Mouse (Mus musculus): ENCODE data around the gene Smim17.

The Smim17 gene

DNA sequence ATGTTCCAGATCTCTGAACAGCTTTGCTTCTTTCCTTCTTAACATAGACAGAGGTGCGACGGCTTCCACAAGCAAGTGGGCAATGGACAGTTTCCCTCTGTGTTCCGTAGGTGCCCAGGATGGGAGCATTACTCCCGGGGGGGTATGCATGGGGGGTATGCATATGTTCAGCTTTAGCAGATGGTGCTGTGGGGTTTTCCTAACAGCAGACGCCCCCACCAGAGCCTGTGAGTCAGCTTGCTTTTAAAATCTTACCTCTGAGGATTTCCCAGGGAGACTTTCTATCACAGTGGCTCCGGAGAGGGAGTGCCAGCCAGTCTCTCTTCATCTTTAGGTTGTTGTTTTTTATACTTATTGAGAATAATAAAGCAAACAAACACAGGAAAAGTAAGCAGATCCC lies 21.4 kb downstream of the Smim17 start:
- DNase-seq = no peak

DNA sequence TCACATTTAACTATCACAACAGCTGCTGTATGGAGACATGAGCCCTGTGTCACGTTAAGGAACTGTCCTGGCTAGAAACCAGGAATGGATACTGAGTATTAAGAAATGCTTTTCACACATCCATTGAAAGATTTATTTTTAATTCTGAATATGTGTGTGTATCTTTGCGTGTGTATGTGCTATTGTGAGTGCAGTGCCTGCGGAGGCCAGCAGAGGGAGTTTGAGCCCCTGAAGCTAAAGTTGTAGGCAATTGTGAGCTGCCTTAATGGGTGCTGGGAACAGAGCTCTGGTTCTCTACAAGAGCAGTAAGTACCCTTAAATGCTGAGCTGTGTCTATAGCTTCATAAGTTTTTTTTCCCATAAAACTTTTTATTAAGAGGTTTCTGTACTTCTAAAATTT lies 30.9 kb downstream of the Smim17 start:
- DNase-seq = no peak

DNA sequence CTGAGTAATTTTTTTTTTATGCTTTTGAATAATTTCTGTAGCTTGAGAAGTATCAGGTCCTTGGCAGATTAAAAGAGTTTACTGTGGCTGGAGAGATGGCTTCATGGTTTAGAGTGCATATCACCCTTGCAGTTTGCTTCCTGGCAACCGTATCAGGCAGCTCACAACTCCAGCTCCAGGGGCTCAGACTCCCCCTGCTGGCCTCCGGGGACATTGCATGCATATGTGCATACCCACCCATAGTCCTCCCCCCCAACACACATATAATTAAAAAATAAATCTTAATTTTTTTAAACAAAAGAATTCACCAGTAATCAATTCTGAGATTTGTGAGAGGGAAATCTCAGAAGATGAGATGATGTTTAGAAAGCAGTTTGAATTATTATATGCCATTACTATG lies 31.8 kb downstream of the Smim17 start:
- DNase-seq = peak; percentile 82

DNA sequence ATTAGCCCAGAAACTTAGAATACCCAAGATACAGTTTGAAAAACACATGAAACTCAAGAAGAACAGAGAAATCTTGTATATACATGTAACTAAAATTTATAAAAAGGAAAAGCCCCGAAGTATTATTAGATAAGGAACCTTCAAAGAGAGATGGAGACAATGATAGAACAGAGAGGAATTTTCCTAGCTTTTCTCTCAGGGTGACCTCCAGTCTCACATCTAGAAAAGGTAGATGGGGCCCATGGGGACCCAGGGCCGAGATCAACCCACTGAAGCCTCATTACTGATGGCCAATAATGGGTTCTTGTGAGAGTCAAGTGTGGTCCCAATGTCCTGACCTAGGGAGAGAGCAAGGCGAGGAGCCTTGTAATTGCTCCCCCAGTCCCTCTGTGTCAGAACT lies 39.9 kb downstream of the Smim17 start, which contains the start of gene Olfr1344:
Olfr1344 (plus strand) TSS at position 301 of the 400 bp plus-strand sequence.
- DNase-seq = peak; percentile 44

DNA sequence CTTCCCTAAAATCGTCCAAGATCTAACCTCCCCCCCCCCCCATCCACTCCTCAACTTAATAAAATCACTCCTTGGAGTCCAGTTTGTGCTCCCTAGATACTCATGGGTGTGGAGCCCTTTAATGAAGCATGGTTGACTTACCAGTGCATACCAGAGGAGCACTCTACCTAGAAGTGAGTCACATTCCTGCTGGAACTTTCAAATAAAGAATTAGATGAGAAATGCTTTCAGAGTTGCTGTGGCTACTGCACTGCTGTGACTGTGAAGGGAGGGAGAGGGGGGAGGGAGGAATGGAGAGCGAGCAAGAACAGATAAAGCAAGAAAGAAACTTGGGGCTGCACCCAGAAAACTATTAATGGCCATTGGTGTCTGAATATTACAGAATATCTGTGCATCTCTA lies 42.7 kb downstream of the Smim17 start:
- peak; percentile 29 for DNase-seq

DNA sequence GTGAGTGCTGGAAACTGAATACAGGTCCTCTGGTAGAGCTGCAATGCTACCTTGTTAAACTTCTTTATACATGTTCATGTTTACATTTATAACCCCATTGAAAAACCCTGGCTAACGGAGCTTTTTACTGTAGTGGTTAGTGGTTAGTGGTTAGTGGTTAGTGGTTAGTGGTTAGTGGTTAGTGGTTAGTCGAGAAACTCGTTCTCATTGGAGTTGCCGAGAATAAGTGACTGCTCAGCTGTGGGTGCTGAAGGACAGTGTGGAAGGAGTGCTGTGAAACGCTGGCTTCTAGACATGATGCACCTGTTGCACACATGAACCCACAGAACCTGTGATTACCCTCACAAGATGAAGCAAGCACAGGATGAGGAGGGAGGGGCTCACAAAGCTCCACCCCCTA lies 49.3 kb downstream of the Smim17 start:
- DNase-seq = peak; percentile 55

DNA sequence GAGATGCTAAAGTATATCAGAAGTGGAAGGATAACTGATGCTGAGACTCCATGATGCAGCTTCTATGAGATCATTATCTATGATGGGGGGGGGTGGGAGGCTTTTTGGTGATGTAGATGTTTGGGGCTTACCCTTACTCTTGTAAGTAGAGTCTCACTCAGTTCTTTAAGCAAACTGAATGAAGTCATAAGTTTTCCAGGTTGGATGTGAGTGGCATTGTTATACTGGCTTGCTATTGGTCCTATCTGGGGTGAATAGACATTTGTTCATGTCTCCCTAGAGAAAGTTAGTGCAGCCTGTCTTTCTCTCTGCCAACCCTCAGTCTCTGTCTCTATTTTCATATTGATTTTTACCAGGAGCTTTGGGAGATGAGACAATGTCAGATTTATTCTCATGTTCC lies 57.4 kb downstream of the Smim17 start, which contains the start of gene Olfr1336:
Olfr1336 (plus strand) TSS at position 301 of the 400 bp plus-strand sequence.
- DNase-seq = no peak

DNA sequence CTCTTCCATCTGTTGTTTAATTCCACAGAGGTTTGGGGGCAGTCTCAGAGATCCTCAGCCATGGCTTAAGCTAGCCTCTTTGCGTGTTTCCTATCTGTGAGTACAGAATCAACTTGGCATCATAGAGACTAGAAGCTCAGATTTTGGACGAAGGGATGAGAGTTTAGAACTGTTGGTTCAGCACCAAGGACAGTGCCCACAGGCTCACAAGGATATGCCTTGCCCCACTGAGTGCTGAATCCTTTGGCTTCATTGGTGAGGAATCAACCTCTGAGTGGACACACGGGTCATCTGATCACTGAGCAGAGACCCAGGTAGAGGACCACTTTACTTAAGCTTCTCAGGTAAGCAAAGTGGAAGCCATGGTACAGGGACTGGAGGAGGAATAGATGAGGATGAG lies 57.9 kb downstream of the Smim17 start:
- peak; percentile 44 for DNase-seq

DNA sequence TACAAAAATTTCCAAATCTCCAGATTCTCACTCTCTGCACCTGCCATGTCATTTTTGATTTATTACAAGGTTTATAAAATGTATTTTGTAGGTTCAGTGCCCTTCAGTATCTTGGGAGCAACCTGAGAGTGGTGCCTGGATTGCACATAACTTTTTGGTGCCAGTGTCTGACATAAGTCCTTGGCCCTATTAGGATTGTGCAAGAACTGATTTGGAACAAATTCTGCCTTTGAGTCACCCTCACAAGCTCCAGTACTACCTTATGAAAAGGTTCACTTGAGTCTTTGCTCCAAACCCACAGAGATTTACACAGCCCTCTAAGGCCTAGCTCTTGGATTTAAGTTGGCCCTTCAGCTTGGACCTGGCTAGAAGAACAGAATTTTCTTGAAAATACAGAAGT lies 68.4 kb downstream of the Smim17 start, which contains the start of gene Olfr1346:
Olfr1346 (plus strand) TSS at position 151 of the 400 bp plus-strand sequence.
- no peak for DNase-seq

DNA sequence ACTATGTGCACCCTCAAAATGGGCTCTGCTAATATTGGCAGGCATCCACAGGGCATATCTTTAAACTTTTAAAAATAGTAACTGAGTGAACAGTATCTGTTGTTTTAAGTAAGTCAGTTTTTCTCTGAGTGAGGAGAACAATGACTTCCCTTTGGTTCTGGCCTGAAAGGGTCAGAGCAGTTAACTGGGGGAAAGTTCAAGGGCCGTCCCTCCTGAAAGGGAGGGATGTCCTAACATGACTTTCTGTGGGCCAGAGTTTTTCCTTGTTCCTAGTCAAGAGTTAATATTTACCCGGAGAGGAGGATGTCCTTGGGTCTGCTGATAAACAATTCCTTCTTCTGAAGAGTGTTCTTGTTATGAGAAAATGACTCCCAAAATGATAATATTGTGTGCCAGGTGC lies 79.1 kb downstream of the Smim17 start:
- DNase-seq = peak; percentile 79

Data from heart, adult 11 months (tissue).